ENCODE assay signal across 17 mouse cellular contexts in genomic region chr10:90717961-90718360, GRCm38 (mm10).
DNase-seq lines count a peak whose midpoint lies in the region; ATAC-seq and TF ChIP-seq lines count a peak whose summit lies in the region.
"Had no signal": no experiment of that assay in that cellular context is flagged by ENCODE, and none has a peak within 500 bp of the region (broad histone marks: within the 10 kb centered on the region; RNA-seq: fewer than 3 reads in every experiment).

No protein-coding gene starts in this region.

- no peak for TF ChIP-seq CTCF in cerebellum, adult 2 months (IDR thresholded peaks at IDR 0.05; ENCODE audit: borderline replicate concordance, insufficient read depth, low read depth, low read length)

- no peak for ATAC-seq in kidney, embryonic 15.5 days (replicated peaks; ENCODE audit: low FRiP score)
- no peak for ATAC-seq in liver, embryonic 12.5 days
- ATAC-seq: CD4-positive, CD25-positive, alpha-beta regulatory T cell, adult 4 months; forebrain, embryonic 13.5 days; intestine, embryonic 15.5 days; midbrain, embryonic 15.5 days had no signal

- 33% methylated on average over 11 of the region's 11 CpGs for WGBS in kidney, embryonic 15.5 days
- WGBS in limb, embryonic 10.5 days, result 33% methylated on average over 11 of the region's 11 CpGs
- WGBS in liver, embryonic 12.5 days (ENCODE audit: insufficient replicate concordance), result 48% methylated on average over 11 of the region's 11 CpGs
- 70% methylated on average over 11 of the region's 11 CpGs for WGBS in cerebellum, adult 2 months

- H3K4me2 ChIP-seq in kidney, embryonic 15.5 days, result peak overlapping the region; percentile 29
- H3K4me2 ChIP-seq in liver, embryonic 12.5 days, result no peak overlapping the region
- H3K4me2 ChIP-seq: forebrain, embryonic 13.5 days; intestine, embryonic 15.5 days; lung, embryonic 14.5 days; midbrain, embryonic 15.5 days had no signal

- H3K27me3 ChIP-seq in kidney, embryonic 15.5 days, result no peaks in the 10 kb centered on the region
- H3K27me3 ChIP-seq in limb, embryonic 10.5 days (ENCODE audit: low read depth, poor library complexity, severe bottlenecking), result no peaks in the 10 kb centered on the region
- no peaks in the 10 kb centered on the region for H3K27me3 ChIP-seq in liver, embryonic 12.5 days (replicated peaks)
- no peaks in the 10 kb centered on the region for H3K27me3 ChIP-seq in cerebellum, adult 2 months (ENCODE audit: control insufficient read depth, insufficient read depth, low read length)
- H3K27me3 ChIP-seq: forebrain, embryonic 13.5 days; intestine, embryonic 15.5 days; midbrain, embryonic 15.5 days had no signal

- no peaks in the 10 kb centered on the region for H3K9me3 ChIP-seq in kidney, embryonic 15.5 days (replicated peaks)
- H3K9me3 ChIP-seq in limb, embryonic 10.5 days (replicated peaks), result no peaks in the 10 kb centered on the region
- H3K9me3 ChIP-seq in liver, embryonic 12.5 days (replicated peaks), result no peaks in the 10 kb centered on the region
- H3K9me3 ChIP-seq: heart, embryonic 10.5 days; intestine, embryonic 15.5 days had no signal

- H3K4me3 ChIP-seq in kidney, embryonic 15.5 days (replicated peaks), result peak overlapping the region; percentile 4; the same call in 1 of the 2 replicates
- H3K4me3 ChIP-seq in limb, embryonic 10.5 days, result peak overlapping the region; percentile 28
- no peak overlapping the region for H3K4me3 ChIP-seq in liver, embryonic 12.5 days
- H3K4me3 ChIP-seq in cerebellum, adult 2 months (replicated peaks; ENCODE audit: insufficient read depth, low read depth, low read length), result no peak overlapping the region
- H3K4me3 ChIP-seq: forebrain, embryonic 13.5 days; heart, embryonic 10.5 days; intestine, embryonic 15.5 days; midbrain, embryonic 15.5 days had no signal

- no peaks in the 10 kb centered on the region for H3K36me3 ChIP-seq in kidney, embryonic 15.5 days
- no peaks in the 10 kb centered on the region for H3K36me3 ChIP-seq in limb, embryonic 10.5 days
- H3K36me3 ChIP-seq in liver, embryonic 12.5 days, result no peaks in the 10 kb centered on the region
- H3K36me3 ChIP-seq: heart, embryonic 10.5 days; intestine, embryonic 15.5 days; midbrain, embryonic 15.5 days had no signal

- no peak for TF ChIP-seq POLR2A in cerebellum, adult 2 months (IDR thresholded peaks at IDR 0.05; ENCODE audit: borderline replicate concordance, insufficient read depth, low read length)

- peaks cover 4% of the 10 kb centered on the region; the same call in 1 of the 2 replicates for H3K4me1 ChIP-seq in kidney, embryonic 15.5 days
- peaks cover 12% of the 10 kb centered on the region for H3K4me1 ChIP-seq in limb, embryonic 10.5 days
- H3K4me1 ChIP-seq in liver, embryonic 12.5 days, result no peaks in the 10 kb centered on the region
- H3K4me1 ChIP-seq in cerebellum, adult 2 months (ENCODE audit: control insufficient read depth, insufficient read depth, low read length), result no peaks in the 10 kb centered on the region
- H3K4me1 ChIP-seq: forebrain, embryonic 13.5 days; heart, embryonic 10.5 days; intestine, embryonic 15.5 days had no signal

- no peak overlapping the region for H3K9ac ChIP-seq in kidney, embryonic 15.5 days
- no peak overlapping the region for H3K9ac ChIP-seq in liver, embryonic 12.5 days
- H3K9ac ChIP-seq: forebrain, embryonic 13.5 days; intestine, embryonic 15.5 days; lung, embryonic 14.5 days; midbrain, embryonic 15.5 days had no signal

- no peak overlapping the region for H3K27ac ChIP-seq in kidney, embryonic 15.5 days
- H3K27ac ChIP-seq in limb, embryonic 10.5 days, result peak overlapping the region; percentile 53
- H3K27ac ChIP-seq in liver, embryonic 12.5 days, result no peak overlapping the region
- no peak overlapping the region for H3K27ac ChIP-seq in cerebellum, adult 2 months (ENCODE audit: insufficient read depth, low read length)
- H3K27ac ChIP-seq: forebrain, embryonic 13.5 days; heart, embryonic 10.5 days; intestine, embryonic 15.5 days; midbrain, embryonic 15.5 days had no signal

- no peak for DNase-seq in kidney, postnatal 14 days
- peak; percentile 11 for DNase-seq in thymus, postnatal 4 days
- DNase-seq in thymus, postnatal 0 days (ENCODE audit: low spot score), result no peak
- DNase-seq in limb, embryonic 10.5 days (ENCODE audit: low spot score), result peak; percentile 52
- DNase-seq in cerebellum, adult 2 months, result no peak
- DNase-seq: cerebellum, adult 11-12 months; gastrocnemius, postnatal 10 days; heart, postnatal 4 days; liver; lung, embryonic 14.5 days had no signal

Comparison
In these comparisons a context has a peak if more than half of its experiments do, and no peak if none do; other contexts are left out.
1. DNase-seq: peak in thymus, postnatal 4 days (single experiment) and limb, embryonic 10.5 days (single experiment); none in kidney, postnatal 14 days (single experiment), thymus, postnatal 0 days (single experiment) and cerebellum, adult 2 months (0 of 2).
2. H3K4me3 ChIP-seq: peak in kidney, embryonic 15.5 days (single experiment) and limb, embryonic 10.5 days (single experiment); none in liver, embryonic 12.5 days (single experiment) and cerebellum, adult 2 months (single experiment).